Mouse (Mus musculus) thymus, postnatal 25 days (tissue): Measurements from ENCODE around the gene Hoxb1.

ENCODE experiments used
- DNase-seq: peaks from one replicate; pipeline ENCODE4 v3.0.0; 2022

The Hoxb1 gene

DNA sequence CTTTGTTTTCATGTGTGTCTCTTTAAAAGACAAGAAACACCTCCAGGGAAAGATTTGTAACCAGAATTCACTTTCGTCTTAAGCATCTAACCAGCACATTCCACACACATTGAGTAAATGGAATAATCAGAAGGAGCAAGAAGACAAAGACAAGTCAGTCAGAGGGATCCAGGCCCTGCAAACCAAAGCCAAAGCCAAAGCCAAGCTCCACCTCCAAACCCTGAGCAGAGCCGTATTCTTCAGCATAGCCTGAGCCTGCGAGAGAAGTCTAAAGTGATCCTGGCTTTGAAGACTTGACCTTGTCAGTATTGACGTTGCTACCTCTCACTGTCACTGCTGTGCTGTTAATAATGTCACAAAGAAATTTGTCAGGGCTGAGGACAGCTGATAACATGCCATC lies 40.0 kb downstream of the Hoxb1 start:
- DNase-seq: no peak

DNA sequence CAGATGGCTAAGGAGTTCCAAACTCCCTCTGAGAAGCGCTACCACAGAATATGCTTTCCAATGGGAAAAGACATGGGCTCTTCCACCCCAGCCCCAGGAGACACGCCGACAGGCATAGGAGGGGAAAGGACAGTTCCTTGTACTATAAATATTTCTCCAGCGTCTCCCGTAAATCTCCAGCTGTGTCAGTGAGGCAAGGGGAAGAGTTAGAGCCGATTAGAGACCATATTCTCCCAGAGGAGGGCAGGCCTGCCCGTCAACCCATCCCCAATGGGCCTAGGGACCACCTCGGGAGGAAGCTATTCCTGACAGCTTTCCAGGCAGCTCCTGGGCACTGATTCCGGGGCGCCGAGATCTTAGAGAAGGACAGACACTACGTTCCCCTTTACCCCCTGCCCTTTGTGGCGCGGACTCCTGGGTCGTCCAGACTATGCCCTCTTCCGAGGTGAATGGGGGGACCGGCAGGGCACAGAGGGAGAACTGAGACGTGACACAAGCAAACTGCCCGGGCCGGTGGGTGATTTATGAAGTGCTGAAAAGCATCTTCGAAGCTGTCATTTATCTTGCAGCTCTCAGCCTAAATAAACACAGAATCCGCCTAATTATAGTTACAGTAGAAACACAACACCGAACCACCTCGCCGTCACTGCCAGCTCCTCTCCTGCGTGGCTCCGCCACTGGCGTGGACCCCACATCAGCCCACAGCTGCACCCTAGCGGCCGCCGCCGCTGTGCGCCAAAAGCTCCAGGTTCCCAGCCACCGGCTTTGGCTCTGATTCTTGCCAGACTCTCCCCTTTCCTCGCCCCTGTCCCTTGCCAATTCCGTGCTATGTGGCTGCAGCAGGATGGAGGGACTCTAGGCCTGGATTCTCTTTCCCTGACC lies 41.9 kb downstream of the Hoxb1 start:
- peak; percentile 69 for DNase-seq

DNA sequence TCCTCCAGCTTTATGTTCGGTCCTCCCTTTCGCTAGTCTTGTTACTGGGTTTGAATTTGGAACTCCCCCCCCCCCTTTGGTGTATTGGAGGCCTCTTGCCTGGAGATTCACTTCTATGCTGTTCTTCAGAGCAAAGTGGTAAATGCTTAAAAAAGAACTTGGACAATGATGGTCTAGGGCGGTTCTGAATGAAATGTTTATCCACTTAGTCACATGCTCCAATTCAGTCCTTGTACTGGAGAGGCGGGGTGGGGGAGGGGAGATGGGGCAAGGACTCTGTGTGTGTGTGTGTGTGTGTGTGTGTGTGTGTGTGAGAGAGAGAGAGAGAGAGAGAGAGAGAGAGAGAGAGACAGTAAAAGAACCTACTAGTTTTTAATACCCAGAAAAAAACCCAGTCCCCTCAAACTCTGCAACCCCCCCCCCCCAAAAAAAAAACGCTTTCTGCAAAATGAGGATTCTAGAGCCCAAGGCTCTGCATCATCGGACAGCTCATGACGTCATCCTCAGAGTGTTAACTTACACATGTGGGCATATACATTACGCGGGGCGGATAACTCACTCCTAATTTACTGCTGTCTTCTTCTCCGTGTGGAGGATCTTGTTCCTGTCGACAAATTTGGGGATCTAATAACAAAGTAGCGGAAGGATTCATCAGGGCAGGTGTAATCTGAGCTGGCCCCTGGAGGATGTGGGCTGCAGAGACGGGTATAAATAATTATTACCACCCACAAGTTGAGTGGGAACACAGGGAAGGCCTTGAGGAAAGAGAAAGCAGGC lies 42.9 kb downstream of the Hoxb1 start:
- no peak for DNase-seq

DNA sequence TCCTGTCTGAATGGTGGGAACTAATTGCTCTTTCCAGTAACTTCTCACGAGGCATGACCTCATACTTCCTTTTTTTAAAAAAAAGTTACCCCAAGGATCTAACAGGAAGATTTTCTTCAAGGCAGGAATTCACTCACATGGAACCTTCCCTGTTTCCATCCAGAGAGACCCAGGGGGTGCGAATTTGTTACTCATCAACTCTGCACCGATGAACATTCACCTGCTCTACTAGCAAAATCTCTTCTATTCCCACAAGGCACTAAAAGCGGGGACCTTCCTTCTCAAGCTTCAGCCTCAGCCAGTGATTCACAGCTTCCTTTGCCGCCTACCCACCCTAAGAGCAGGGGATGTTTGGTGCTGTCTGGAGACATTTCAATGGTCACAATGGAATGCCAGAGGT lies 45.5 kb downstream of the Hoxb1 start:
- DNase-seq: no peak

DNA sequence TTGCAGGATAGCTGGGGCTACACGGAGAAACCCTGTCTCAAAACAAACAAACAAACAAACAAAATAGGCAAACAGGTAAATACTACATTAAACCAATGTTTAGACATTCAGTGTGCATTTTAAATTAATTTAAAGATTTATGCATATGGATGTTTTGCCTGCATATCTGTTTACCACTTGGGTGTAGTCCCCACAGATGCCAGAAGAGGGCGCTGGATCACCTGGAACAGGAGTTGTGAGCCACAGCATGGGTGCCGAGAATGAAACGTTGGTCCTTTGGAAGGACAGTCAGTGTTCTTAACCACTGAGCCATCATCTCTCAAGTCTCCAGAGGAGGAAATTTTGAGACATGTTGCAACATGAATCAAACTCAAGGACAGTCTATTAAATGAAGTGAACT lies 46.4 kb downstream of the Hoxb1 start:
- no peak for DNase-seq

DNA sequence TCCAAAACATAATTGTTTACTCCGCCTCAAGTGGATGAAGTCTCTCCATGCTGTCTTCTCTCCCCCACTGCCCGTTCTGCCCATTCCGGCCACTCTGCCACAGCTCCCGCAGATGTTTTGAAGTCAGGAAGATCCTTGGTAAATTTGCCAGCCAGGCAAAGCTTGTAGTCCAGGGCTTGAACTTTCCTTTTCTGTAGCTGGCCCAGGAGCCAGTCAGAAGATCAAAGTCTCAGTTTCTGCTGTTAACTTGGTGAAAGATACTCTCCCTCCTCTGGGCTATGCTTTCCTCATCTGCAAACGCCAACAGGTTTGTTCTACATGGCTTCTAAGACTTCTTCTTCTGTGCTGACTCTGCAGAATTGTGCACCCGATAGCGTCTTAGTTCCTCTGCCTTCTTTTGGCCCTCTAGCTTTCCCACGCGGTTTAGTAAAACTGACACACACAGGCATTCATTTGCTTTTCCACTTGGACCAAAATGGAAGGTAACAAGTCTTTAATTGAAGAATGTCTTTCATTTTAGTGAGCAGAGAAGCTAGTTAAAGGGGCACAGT lies 47.5 kb downstream of the Hoxb1 start:
- no peak for DNase-seq

DNA sequence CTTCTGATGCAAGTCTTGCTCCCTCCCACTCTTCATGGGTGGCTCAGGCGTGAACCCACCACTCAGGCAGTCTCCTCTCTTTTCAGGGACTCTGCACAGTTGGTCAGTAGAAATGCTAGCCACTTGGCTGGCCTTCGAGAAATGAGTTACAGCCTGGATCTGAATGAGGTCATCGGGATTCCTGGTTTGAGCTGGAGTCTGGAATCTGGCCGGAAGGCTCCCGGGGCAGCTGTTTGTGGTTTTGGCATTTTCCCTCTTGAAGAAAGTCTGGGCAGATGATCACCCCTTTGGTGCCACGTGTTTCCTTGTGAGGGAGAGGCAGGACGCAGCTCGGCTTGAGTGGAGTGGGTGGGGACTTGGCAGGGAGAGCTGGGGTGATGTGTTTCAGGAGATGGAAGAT lies 48.0 kb downstream of the Hoxb1 start:
- DNase-seq: no peak

DNA sequence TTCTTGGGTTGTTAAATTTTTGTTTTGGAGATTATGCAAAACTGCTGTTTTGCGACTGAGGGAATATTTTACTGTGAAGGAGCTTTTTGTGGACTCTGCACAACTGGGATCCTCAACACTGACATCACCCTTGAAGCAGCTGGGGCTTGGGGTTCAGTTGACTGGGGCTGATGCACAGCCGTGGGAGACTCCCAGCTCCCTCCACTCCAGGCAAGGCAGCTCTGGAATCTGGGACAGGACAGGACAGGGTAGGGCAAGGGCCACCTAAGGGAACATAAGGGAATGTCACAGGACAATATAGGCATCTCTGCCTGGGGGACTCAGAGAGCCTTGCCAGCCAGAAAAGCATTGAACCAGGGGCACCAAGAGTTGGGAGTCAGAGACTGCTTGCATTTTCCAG lies 48.5 kb downstream of the Hoxb1 start:
- no peak for DNase-seq
